Mouse (Mus musculus): ENCODE measurements at regions not wholly inside any gene's neighbourhood (a gene's known extent, or its start where the extent isn't known, plus 50 kb on each side); places are given as distances from the start of the nearest gene placed in this dataset.

GRCm38 (mm10) chr15:86777998-86778397 is 563.7 kb downstream of the Tbc1d22a start:
- TF ChIP-seq CTCF (IDR thresholded peaks at IDR 0.05; ENCODE audit: low read depth) (no peak), EP300 (IDR thresholded peaks at IDR 0.05; ENCODE audit: low read depth) (no peak)

All from heart, postnatal 0 days (tissue).